Mouse (Mus musculus): ENCODE measurements around the gene Gm20917. TPM values are rescaled to one million over a fixed set of nuclear protein-coding genes. Genes with fewer than 3 reads are reported as not detected.
"Not testable (repeated sequence)": the region's sequence is repeated elsewhere in the genome, so short reads cannot be mapped to it uniquely, and the experiment has no call there.

Gm20917 gene
- polyA plus RNA-seq (2015; fragmentation: Nextera tagmentation; extraction: Ambion mirVana), result not detected in 2 replicates

DNA sequence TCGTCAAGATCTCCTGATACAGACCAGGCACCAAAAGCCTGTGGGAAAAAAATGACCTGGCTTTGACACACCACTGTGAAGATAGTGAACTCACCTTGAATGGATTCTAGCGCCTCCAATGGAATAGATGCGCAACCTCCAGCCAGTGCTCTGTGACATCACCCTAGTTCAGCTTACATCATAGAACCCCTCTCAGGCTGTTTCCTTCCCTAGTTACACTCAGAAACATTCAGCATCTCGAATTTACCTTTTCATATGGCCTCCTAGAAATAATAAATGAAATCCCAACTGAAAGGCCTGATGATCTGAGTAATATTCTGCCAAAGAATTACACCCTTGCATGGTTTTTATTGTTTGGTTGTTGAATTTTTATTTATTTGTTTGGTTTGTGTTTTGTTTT is at the start of gene Gm20917:
Gene Gm20917 (minus strand): TSS at position 101 of the 400 bp plus-strand sequence.
- no CpG with 5 or more reads among the region's 4 CpGs for WGBS
- not testable (repeated sequence) for H3K4me2 ChIP-seq (ENCODE audit: low read depth, low read length); H3K4me1 ChIP-seq (replicated peaks; ENCODE audit: control insufficient read depth, insufficient read depth, low read length); ATAC-seq (ENCODE audit: low read depth); H3K9ac ChIP-seq (ENCODE audit: low read length); H3K27ac ChIP-seq (ENCODE audit: low read length); H3K27me3 ChIP-seq (ENCODE audit: control insufficient read depth, insufficient read depth, low read depth, low read length); H3K36me3 ChIP-seq (ENCODE audit: control insufficient read depth, insufficient read depth, low read length); H3K9me3 ChIP-seq (ENCODE audit: control insufficient read depth, low read length); H3K4me3 ChIP-seq (ENCODE audit: low read length)

Other genes starting within 250 kb of the Gm20917 start
- gene Gm20916, start 168.4 kb upstream of the Gm20917 start, polyA plus RNA-seq (2015; fragmentation: Nextera tagmentation; extraction: Ambion mirVana), result not detected in 2 replicates